Mouse (Mus musculus) small intestine, adult 2 months (tissue): ENCODE data around the gene Napa.

Experiments
- CTCF ChIP-seq: fragments of 200-500 bp; IDR thresholded peaks from 2 replicates; pipeline ENCODE4 v1.5.1; 2012; ENCODE audit warnings: low read depth, mild to moderate bottlenecking, control low read depth, inconsistent platforms, low read length, moderate library complexity, mixed read lengths; ENCODE audit not compliant: insufficient replicate concordance, insufficient read length; ENCODE audit errors: extremely low read depth
- POLR2A ChIP-seq: fragments of 200-500 bp; IDR thresholded peaks from 2 replicates; pipeline ENCODE4 v1.6.1; 2012; ENCODE audit warnings: low read depth, mild to moderate bottlenecking, control low read depth, inconsistent platforms, low read length, moderate library complexity

DNA sequence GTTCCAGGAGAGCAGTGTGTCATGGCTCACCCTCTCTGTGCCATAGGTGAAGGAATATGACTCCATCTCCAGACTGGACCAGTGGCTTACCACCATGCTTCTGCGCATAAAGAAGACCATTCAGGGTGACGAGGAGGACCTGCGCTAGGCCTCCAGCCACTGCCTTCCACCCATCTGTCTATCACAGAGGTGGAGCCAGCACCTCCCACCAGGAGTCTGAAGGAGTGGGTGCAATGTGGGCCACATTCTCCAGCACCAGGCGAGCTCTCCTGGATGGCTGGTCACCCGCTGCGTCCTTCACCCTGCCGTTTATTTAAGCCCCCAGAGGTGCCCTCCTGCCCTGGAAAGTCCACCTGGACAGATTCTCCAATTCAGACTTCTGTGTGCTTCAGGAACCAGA is 18.2 kb downstream of the Napa start:
- TF ChIP-seq POLR2A, result no peak
- no peak for TF ChIP-seq CTCF
